Mouse (Mus musculus) adrenal gland, postnatal 25 days (tissue): ENCODE data around the gene Foxp1. TPM values are rescaled to one million over a fixed set of nuclear protein-coding genes. Genes with fewer than 3 reads are reported as not detected.

Source experiments
- DNase-seq: peaks from one replicate; pipeline ENCODE4 v3.0.0; 2021; ENCODE audit warnings: mixed read lengths
- total RNA-seq: library from RNA; stranded (reverse); gene quantifications from 2 replicates; pipeline ENCODE4 v1.2.3, GENCODE M21; 2021

Foxp1 gene
- total RNA-seq, 1 experiment from 2014 or later = 58.1 TPM

- DNase-seq = no peak
Measured at GRCm38 (mm10) chr6:99359036-99359698, 163.4 kb downstream of the Foxp1 start.

DNA sequence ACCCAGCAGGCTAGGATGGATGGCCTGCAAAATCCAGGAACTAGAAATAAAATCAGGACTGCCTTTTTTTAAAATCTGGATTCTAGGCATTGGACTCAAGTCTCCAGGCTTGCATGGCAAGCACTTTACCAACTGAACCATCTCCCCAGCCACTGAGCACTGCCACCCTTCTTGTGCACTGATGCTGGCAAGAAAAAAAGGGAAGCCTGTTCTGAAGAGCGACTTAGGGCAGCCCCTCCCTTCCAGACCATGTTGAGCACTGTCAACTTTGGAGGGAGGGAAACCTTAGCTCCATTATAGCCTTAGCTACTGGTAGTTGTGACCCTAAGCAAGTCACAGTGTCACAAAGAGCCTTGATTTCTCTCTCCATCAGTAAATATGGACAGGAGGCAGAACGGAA, 164.6 kb downstream of the Foxp1 start:
- no peak for DNase-seq

DNA sequence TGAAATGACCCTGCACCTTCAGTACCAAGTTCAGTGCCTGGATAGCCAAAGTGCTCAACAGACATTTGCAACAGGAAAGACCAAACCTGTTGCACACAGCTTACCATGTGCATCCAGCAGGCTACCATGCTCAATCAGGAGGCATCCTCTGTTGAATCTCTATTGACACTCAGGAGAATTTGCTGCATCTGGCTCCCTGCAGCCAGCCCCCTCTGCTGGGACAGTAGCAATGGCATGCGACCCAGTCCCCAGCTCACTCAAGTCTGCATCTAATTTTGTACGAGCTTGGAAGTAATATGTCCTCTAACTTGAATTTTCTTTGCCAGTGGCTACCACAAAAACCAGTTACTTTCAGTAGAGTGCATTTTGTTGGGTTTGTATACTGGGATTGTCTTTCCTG, 168.2 kb downstream of the Foxp1 start:
- no peak for DNase-seq

GRCm38 (mm10) chr6:99353441-99353840, 169.1 kb downstream of the Foxp1 start:
- DNase-seq = no peak

DNA sequence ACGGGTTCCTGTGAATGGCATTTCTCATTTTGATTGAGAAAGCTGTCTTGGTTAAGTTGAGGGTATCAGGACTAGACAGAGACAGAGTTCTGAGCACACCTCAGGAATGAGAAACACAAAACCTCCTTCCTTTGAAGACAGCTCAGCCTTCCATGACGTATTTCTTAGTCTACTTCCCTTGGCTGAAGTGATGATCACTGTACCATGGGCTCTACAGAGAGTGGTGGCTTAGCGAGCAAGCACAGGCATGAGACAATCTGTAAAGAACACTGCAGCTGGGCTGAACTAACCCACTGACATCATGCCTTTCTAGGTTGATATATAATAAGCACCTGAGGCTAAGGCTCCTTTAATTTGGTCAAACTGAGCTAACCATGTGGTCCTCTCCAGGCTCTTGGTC, 172.0 kb downstream of the Foxp1 start:
- no peak for DNase-seq

DNA sequence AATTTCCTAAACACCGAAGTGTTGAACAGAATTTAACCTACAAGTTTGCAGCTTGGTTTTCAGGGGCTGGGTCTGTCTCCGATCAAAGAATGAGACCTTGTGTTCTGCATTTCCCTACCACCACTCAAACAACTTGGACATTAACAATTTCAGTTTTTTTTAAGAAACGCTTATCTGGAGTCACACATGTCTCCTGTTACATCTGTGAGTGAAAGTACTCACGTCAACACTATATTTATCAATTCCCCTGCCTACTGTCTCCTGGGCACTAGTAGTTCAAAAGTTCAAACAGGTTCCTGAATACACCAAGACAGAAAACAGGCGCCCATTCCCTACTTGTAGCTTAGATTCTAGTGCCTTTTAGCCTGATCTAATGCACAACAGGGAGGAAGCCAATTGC, 172.4 kb downstream of the Foxp1 start:
- DNase-seq = no peak

- no peak for DNase-seq
Measured at GRCm38 (mm10) chr6:99347836-99348235, 174.7 kb downstream of the Foxp1 start.

GRCm38 (mm10) chr6:99344966-99345365, 177.6 kb downstream of the Foxp1 start:
- no peak for DNase-seq

DNA sequence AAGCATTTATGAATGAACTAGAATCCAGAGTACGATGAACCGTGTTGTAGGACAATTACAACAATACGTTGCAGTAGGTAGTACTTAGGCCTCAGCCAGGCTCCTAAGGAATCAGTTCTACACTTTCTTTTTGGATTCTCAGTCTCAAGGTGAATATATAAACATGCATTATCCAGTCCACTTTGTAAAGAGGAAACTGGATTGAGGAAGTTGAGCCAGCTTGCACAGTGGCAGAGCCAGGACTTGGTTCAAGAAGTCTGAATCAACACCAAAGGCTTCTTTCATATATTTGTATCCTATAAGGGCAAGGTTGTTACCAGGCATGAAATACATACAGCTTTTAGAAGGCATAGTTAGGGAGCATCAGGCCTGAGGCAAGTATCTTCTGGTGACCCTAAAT, 178.2 kb downstream of the Foxp1 start:
- DNase-seq = no peak

DNA sequence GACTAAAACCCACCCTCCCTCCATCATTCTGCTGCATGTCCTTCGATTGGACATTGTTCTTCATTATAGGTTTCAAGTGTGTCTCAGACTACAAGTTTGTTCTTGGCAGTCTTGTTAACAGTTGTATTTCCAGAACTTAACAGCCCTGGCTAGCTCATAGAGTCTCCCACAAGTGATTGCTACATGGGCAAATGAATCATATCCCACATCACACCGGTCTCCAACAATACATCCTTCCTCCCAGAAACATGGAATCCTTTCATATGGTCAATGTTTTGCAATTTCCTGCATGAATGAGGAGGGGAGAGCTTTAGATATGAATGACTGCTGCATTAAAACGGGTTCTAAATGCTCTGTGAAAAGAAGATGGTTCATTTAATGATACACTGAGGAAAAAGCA, 178.7 kb downstream of the Foxp1 start:
- DNase-seq = no peak

DNA sequence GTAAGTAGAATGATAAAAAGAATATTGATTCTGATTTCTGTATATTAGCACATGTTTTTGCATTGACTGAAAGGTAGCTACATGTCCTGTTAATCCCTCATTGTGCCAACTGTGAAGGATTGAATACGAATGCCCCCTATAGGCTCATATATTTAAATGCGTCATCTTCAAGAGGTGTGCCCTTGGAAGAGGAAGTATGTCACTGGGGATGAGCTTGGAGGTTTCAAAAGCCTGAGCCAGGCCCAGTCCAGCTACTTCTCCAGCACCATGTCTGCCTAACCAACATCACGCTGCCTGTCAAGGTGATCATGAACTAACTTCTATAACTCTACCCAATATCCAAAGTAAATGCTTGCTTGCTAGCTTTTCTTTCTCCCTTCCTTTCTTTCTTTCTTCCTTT, 180.1 kb downstream of the Foxp1 start:
- DNase-seq = no peak

DNA sequence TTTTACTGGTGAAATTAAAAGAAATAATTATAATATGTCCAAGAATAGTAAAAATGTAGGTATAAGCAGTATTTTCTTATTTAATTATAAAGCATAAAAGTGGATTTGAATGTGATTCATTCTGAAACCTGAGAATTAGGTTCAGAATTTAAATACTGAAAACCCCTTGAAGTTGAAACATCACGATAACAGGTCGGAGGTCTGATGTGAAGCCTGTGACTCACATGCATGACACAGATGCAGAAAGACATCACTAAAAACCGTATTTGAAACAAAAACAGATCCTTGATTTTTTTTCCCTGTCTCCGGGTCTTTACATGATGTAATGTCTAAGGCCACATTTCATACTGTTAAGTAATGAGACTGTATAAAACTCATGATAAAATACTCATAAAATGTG, 181.6 kb downstream of the Foxp1 start:
- no peak for DNase-seq

GRCm38 (mm10) chr6:99339986-99340721, 182.4 kb downstream of the Foxp1 start:
- no peak for DNase-seq

- DNase-seq = no peak
Measured at GRCm38 (mm10) chr6:99339343-99339620, 183.2 kb downstream of the Foxp1 start.

GRCm38 (mm10) chr6:99338593-99339342, 183.8 kb downstream of the Foxp1 start:
- no peak for DNase-seq

DNA sequence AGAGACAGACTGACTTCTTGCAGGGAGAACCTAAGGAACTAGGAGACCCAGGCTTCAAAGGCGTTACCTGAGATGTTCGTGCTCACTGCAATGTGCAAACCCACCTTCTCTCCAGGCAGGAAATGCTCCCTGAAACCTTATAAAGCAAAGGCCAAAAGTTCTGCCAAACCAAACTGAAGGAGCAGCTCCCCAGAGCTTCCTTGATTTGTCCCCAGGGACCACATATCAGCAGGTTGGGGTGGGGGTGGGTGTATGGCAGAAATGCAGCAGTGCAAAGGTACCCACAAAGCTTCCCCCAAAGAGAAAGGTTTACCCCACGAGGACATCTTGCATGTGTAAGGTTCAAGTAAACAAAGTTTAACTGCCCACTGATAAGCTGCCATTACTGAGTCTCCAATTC, 184.3 kb downstream of the Foxp1 start:
- no peak for DNase-seq

- DNase-seq = no peak
Measured at GRCm38 (mm10) chr6:99337575-99337974, 184.9 kb downstream of the Foxp1 start.

DNA sequence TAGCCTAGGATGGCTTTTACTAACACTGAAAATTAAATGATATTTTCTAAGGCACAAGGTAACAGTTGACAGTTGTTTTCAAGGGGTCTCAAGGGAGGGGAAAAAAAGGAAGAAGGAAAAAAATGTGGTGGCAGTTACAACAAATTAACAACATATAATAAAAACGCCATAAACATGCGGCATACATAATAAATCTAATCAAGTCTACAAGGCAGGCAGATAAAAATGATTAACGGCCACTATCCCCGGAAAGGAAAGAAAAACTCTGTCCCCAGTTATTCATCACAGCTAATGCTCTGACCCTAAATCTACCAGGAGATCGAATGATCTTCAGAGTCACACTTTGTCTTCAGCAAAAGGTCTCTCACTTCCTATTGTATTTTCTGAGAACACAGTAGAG, 186.3 kb downstream of the Foxp1 start:
- no peak for DNase-seq

- DNase-seq = peak; percentile 3
Measured at GRCm38 (mm10) chr6:99335174-99335830, 187.2 kb downstream of the Foxp1 start.

DNA sequence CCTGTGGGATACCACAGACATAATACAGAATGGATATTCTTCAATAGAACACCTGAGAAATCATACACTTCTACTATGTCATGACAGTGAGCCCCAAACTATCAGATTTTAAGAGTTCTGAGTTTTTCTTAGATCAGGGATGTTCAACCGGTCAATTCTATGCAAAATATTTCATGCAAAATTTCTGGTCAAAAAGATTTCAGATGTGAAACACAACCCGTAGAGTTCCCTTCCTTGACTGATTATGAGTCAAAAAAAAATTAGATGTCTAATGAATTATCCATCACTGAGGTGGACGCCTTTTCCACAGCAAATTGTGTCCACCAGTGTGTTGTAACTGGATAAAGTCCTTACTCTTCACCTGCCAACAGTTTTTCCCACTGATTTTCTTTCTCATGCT, 188.3 kb downstream of the Foxp1 start:
- DNase-seq = no peak

DNA sequence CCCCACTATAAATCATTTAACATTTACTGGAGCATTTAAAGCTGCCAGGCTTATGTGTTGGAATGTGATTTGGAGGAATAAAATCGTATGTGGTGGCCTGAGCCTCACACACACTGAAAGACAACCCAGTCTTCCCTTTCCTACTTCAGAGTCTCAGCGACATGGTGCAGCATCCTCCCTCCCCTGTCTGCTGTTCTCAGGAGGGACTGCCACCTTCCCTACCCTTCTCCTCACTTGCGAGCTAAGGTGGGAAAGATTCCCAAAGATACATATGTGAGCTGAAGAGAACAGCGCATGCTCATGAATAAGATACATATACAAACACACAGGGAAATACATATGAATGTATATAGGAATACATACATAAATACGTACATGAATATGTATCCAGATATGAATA, 189.4 kb downstream of the Foxp1 start:
- no peak for DNase-seq

GRCm38 (mm10) chr6:99330169-99330568, 192.4 kb downstream of the Foxp1 start:
- no peak for DNase-seq

DNA sequence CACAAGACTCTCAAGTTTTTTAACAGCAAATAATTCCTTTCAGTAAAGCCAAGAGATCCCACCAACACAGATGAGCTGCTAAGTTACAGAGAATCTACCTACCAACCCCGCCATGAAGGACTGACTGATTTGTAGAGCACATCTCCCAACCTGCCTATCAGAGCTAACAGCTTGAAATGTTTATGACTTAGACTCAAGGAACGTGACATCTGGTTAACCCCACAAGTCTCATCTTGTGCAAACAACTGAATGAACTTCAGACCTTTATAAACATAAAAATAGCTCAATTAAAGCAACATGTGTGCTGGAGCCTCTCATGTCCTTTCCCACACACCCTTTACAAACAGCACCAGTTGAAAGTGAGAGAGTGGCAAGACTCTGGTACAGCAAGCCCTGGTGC, 193.9 kb downstream of the Foxp1 start:
- DNase-seq = no peak
